Mouse (Mus musculus): ENCODE measurements around the gene Spock1.
"Not testable (repeated sequence)": the region's sequence is repeated elsewhere in the genome, so short reads cannot be mapped to it uniquely, and the experiment has no call there.

The Spock1 gene

DNA sequence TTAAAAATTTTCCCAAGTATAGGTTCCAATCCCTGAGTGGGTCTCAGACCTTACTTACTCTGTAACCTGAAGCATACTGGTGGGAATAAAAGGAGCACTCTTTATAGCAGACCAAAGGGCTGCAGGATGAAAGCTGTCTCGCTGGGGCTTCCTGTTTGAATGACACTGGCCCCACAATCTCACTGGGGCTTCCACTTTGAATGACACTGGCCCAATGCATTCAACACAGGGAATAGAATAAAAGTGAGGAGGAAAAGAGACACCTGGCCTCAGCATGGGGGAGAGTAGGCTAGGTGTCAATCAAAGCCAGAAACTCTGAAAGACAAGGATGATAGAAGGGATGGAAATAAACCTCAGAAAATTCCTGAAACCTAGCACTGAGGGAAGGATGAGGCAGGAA, 413.3 kb downstream of the Spock1 start:
- no peak for DNase-seq (ENCODE audit: low spot score)

DNA sequence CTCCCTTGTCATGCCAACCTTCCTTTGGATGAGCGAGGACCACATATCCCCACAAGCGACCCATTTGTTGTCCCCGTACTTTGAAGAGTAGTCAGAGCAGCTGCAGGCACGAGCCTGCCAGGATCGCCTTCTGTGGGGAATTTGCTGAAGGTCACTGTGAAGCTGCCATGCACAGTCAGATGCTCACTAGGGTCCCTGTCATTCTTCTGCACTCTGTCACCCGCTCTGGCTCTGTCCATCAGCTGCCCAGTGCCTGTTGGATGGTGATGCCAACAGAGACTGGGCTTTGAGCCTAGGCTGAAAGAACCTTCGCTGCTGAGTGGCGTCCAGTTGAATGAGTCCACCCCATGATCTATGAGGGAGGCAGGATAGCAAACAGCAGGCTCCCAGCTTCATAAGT, 419.2 kb downstream of the Spock1 start:
- DNase-seq (ENCODE audit: low spot score): no peak

DNA sequence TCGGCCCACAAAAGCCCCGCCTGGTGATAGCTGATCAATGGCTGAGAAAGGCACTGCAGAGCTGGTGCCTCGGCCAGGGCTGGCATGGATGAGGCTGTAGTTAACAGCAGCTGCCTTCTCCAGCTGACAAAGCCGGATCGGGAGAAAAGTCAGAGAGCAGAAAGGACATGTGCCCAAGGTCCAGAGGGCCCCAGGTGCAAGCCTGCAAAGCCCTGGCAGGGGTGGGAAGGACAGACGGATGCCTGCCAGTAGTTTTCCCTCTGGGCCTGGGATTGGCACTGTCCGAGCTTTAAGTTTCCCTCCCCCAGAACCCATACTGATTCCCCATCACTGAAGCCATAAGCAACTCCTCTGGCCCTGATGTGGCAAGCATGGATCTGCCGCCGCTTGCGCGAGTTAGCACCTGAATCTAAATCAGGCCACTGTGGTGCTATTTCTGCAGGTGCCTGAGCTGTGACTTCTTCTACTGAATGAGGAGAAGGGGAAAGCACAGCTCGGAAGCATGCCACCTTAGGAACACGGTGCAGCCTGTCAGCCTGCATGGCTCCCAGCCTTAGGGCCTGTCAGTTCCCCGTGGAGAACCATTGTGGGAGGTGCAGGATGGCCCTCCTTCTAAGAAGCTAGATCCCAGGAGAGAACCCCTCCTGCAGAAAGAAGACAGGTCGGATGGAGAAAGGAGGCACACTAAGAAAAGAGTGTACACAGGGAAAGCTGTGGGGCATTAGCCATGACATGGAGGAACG, 423.5 kb downstream of the Spock1 start:
- DNase-seq (ENCODE audit: low spot score): no peak

DNA sequence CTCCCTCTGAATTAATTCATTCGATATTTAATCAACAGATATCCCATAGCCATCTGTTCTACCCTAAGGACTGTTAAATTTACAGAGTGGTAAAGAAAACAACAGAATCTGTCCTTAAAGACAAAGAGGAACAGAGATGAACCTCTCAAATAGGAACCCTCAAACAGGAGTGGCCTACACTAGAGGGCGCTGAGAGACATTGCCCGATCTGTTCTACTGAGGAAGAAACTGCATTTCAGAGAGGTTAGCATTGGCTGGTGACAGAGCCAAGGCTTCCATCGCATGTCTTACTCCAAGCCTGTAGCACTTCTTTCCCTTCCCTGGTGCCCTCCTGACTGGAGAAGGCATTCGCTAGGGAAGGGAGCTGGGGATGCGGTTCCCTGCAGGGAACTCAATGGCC, 431.4 kb downstream of the Spock1 start:
- no peak for DNase-seq (ENCODE audit: low spot score)

DNA sequence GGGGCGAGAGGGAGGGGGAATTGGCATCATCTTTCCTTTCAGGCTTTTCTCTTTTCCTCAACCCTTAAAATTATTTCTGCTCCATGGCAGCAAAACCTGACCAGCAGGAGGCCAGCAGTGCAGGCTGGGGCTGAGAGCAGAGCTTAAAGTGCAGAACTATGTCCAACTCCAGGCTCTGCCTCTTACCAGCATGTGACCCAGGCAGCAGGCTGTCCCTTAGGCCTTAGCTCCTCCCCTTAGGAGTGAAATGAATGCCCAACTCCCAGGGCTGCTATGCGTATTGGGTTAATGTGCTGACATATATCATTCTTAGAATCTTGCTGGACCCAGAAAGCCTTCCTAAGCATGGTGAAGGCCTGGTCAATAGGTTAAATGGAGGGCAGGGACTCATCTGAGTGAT, 434.1 kb downstream of the Spock1 start:
- no peak for DNase-seq (ENCODE audit: low spot score)

DNA sequence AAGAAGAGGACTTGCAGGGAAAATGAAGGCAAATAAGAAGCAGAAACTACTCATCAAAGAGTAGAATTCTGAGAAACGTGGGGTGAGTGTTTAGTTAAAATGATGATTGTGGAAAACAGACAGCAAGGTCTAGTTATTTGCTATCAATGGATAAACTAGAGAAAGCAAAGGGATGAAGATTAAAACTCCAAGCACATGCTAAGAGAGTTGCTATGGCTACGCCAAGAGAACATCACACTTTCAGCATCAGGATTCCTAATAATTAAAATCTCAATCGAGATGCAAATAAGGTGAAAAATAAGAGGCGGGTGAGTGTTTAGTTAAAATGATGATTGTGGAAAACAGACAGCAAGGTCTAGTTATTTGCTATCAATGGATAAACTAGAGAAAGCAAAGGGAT, 437.2 kb downstream of the Spock1 start:
- not testable (repeated sequence) for DNase-seq (ENCODE audit: low spot score)

DNA sequence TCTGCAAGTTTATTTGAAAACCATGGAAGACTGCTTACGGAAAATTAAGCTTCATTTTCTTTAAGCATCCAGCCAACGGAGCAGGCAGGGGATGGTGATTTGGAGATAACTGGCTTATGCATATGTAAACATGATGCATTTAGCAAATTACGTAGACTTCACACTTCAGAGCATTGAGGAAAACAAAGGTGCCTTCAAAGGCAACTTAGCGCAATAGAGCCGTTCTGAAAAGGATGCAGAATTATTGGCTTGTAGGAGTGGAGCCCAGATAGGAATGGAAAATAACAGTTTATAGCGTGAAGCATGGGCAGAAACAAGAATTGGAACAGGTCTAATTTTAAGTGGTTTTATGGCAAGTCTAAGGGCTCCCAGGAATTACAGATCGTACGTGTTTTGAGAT, 448.2 kb downstream of the Spock1 start:
- no peak for DNase-seq (ENCODE audit: low spot score)

DNA sequence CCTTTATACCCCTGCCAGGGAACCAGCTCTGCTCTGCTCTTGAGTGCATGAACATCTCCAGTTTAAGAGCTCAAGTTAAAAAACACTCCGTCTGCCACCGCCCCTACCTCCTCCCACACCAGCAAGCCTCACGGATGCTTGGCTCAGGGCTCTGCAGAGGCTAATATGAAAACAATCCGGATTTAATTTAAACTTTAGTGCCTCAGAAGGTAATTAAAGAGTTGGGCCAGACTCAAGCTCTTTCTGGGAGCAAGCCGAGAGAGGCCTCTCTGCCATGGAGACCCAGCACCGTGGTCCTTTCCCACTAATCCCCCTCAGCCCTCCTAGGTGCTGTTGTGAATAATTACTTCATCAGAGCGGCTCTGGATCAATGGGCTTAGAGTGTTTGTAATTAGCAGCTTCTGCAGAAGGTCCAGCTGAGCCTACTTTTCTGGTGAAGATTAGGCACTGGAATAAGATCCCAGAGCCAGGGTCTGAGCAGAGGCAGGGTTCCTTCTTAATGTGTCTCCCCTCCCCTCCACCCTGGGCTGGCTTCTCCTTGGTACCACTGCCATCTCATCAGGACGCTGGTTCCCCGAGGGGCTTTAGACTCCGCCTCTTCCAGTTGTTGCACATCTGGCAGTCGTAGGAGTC, 457.8 kb downstream of the Spock1 start:
- DNase-seq (ENCODE audit: low spot score): no peak

DNA sequence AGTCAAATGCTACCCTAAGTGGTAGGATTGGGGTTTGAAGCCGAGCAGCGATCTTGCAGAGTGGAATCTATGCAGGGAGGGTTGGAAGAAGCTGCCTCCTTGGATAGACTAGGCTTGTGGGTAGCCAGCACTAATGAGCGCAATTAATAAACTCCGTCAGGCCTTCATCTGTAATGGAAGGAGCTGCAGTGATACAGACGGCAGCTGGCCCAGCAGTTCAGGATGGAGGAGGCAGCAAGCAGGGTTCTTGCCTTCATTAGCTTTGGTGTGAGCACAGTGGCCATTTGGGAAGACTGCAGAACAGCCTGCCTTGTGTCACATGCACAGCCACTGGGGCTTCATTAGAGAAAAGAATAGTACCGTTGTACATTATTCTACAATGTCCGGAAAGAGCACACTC, 459.2 kb downstream of the Spock1 start:
- no peak for DNase-seq (ENCODE audit: low spot score)

DNA sequence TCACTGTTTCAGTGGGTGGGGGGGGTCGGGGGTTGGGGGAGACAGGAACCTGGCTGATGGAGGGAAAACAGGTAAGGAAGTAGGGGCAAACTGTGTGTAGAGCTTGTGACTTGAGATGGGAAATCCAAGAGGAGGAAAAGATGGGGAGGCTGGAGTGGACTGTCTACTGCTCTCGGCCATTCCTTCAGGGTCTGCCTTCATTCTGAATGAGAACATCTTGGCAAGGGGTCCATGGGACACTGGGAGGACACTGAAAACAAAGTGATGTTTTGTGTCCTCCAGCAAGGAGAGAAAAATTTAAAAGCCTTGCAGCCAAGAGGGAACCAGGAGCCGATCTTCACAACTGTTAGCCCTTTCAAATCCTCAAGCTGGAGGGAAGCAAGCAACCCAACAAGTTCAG, 463.2 kb downstream of the Spock1 start:
- DNase-seq (ENCODE audit: low spot score): no peak

DNA sequence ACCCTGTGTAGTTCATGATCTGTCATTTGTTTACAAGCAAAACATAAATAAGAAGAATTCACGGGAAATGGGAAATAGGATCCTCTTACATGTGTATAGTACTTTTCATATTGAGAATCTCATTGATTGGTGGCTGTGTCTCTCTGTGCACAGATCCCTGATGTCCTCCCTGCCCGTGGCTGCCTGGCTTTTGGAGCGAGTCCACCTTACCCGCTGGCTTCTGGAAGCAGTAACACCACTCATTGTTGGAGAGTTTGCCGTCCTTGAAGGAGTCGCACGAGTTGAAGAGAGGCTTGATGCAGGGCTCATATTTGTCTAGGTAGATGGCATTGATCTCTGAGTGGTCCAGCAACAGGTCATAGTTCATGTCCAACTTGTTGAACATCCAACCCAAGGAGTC, 468.0 kb downstream of the Spock1 start:
- no peak for DNase-seq (ENCODE audit: low spot score)

DNA sequence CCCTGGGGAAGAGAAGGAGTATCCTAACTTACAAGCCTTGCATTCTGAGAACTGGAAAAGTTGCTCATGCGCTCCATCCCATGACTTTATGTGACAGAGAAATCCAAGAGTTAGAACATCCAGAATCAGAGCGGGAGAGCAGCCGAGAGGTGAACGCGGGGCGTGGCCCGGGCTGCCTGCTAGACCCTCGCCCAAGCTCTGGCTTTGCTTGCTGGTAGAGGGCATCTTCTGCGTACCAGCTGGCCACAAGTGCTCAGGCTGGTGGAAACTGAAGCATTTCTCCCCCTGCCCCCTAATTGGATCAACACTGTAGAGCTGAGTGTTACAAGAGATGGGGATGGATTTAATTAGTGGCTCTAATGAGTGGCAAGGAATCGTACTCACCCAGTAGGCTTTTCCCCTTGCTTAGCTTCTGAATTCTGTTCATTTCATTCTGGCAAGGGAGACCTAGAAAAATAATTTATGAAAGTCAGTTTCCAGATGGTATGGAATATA, 472.4 kb downstream of the Spock1 start:
- no peak for DNase-seq (ENCODE audit: low spot score)

DNA sequence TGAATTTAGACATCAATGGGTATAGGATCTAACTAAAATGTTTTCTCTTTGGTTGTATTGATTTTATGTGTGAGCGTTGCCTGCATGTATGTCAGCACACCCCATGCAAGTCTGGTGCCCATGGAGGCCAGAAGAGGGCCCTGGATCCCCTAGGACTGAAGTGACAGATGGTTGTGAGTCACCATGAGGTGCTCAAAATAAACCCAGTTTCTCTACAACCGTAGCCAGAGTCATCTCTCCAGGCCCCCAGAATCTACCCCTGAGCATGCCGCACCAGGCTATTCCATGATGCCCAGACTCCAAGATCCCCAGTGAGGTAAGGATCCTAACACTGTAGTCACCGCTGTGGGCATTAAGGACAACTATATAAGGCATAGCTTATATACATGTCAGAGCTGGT, 474.3 kb downstream of the Spock1 start:
- no peak for DNase-seq (ENCODE audit: low spot score)

DNA sequence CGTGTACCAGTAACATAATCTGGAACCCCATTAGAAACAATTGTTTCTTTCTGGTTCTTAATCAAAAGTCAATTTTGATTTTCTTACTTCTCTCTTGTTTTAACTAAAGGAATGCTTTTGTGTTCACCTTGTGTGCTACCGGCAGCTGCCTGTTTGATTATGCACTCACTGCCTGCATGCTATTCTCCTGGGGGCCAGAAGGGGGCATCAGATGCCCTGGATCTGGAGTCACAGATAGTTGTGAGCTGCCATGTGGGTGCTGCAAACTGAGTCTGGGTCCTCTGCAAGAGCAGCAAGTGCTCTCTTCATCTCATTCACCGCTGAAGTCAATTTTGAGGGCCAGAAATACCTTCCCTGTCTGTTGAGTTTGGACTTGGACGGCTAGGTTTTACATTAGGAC, 476.3 kb downstream of the Spock1 start:
- no peak for DNase-seq (ENCODE audit: low spot score)

DNA sequence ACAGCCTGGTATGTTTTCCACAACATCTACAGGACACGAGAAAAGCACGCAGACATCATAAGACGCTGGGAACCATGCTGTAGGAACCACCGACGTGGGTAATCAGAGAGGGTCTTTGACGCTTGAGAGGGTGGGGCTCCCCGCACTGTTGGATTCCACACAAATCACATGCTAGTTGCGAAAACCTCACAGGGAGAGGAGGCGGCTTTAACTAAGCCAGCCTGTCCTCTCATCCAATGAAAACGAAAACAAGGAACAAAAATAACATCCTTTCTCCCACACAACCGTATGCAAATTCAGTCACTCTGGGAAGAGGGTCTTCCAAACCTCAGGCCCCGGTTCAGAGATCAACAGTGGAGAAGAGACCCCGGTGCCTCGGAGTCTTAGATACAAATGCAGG, 479.3 kb downstream of the Spock1 start:
- no peak for DNase-seq (ENCODE audit: low spot score)

DNA sequence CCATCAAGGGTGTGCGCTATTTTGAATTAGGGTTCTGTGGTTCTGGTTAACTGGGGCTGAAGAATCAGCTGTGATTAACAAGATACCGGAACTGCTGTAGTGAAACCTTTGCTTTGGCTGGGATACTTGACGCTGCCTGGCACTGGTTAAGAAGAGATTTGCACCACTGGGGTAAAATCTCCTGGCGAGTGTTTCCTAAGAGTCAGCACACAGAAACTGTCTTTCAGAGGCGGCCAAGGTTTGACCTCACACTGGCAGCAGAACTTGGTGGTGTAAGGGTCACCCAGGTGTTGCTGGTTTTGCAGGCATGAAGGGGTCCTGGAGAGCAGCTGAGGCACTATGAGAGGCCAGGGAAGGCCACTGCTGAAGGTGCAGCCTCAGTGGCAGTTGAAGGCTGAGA, 489.4 kb downstream of the Spock1 start:
- no peak for DNase-seq (ENCODE audit: low spot score)

DNA sequence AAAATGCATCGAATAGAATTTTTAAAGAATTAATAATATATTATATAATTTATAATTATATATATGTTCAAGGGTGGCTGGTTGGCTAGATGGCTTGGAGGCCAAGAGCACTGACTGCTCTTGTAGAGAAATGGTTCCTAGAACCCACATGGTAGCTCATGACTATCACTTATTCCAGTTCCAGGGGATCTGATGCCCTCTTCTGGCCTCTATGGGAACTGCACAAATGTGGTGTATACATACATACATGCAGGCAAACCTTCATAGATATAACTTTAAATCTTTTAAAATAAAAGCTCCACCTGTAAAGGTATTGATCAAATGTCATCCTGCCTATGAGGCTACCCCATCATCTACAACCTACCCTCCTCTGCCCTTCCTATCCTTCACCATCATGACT, 493.4 kb downstream of the Spock1 start:
- DNase-seq (ENCODE audit: low spot score): no peak

DNA sequence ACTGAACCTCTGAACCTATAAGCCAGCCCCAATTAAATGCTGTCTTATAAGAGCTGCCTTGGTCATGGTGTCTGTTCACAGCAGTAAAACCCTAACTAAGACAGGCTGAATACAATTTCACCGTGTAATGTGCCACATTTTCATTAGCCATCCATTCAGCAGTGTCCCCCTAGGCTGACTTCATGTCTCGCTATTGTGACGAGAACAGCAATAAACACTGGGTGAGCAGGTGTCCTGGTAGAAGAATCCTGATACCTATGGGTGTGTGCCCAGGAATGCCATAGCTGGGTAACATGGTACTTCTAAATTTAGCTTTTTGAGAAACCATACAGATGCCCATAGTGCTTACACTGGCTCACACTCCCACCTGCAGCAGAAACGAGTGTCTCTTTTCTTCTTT, 500.5 kb downstream of the Spock1 start:
- no peak for DNase-seq (ENCODE audit: low spot score)

DNA sequence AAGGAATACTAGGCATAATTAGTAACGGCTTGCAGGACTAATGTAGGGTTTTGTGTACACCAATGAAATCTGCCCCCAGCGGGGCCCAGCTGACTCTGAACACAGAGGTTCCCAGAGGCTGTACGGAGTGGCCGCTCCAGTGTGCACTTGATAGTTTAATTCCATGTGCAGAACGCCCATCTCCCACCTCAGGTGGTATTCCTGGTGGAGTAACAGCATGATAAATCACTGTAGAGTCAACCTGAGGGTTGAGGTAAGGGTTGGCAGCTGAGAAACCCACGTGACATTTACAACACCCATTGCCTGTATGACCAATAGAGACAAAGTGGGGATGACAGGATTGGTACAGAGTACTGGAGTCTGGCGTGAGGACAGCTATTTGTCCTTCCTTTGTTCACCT, 505.7 kb downstream of the Spock1 start:
- no peak for DNase-seq (ENCODE audit: low spot score)

DNA sequence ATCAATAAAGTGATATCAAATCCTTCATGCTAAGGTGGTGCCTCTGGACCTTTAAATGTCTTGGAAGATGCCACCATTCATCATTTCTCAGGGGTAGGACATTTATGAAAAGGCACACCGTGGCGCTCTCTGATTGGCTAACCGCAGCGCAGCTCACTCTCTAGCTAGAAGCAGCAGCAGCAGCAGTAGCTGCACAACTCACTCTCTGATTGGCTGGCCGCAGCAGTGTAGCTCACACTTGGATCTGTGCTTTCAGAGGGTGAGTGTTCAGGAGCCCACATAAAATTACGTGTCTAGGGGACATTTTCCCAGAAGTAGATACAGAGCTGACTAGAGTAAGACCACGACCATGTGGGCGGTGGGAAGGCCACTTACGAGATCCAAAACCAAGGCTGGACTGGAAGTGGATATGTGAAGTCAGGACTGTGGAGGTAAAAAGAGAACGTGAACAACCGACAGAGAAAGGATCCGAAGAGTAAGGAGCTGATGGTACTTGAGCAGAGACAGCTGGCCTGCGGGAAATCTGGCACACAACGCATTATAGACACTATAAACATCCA, 535.9 kb downstream of the Spock1 start:
- DNase-seq (ENCODE audit: low spot score): no peak

Data from urinary bladder, postnatal 25 days (tissue).